Mouse (Mus musculus) midbrain, postnatal 0 days (tissue): ENCODE measurements around the gene Rnf167. TPM values are rescaled to one million over a fixed set of nuclear protein-coding genes. Genes with fewer than 3 reads are reported as not detected.

Experiments used
- ATAC-seq: fragments of 200-750 bp; cut with Nextera tagmentation; 2 replicates; pipeline ENCODE4 v1.8.0; 2017; ENCODE audit warnings: moderate number of reproducible peaks, mild to moderate bottlenecking, moderate TSS enrichment, moderate library complexity; ENCODE audit not compliant: low FRiP score
- DNase-seq: peaks from one replicate; pipeline ENCODE4 v3.0.0-alpha.2; 2015; ENCODE audit warnings: low spot score
- H3K27ac ChIP-seq: fragments of 300-500 bp; sonication (generic); 2 replicates; pipeline ENCODE4 v1.5.1; 2014; ENCODE audit warnings: low read depth, mild to moderate bottlenecking, low read length, mixed read lengths
- H3K27me3 ChIP-seq: fragments of 300-500 bp; sonication (generic); 2 replicates; pipeline ENCODE4 v1.6.1; 2014; ENCODE audit warnings: low read length, control low read depth, mixed read lengths; ENCODE audit not compliant: insufficient read depth
- H3K36me3 ChIP-seq: fragments of 300-500 bp; sonication (generic); 2 replicates; pipeline ENCODE4 v1.6.1; 2014; ENCODE audit warnings: low read length, control low read depth, mixed read lengths; ENCODE audit not compliant: insufficient read depth
- H3K4me1 ChIP-seq: fragments of 300-500 bp; sonication (generic); 2 replicates; pipeline ENCODE4 v1.6.1; 2014; ENCODE audit warnings: mild to moderate bottlenecking, control low read depth, antibody characterized with exemption, low read length, mixed read lengths; ENCODE audit not compliant: insufficient read depth
- H3K4me2 ChIP-seq: fragments of 300-500 bp; sonication (generic); 2 replicates; pipeline ENCODE4 v1.6.1; 2014; ENCODE audit warnings: low read depth, mild to moderate bottlenecking, low read length, mixed read lengths; ENCODE audit not compliant: poor library complexity, severe bottlenecking
- H3K4me3 ChIP-seq: fragments of 300-500 bp; sonication (generic); 2 replicates; pipeline ENCODE4 v1.5.1; 2014; ENCODE audit warnings: low read depth, mild to moderate bottlenecking, low read length, moderate library complexity
- H3K9ac ChIP-seq: fragments of 300-500 bp; sonication (generic); replicated peaks from 2 replicates; pipeline ENCODE4 v1.6.1; 2014; ENCODE audit warnings: mild to moderate bottlenecking, low read length, moderate library complexity, mixed read lengths; ENCODE audit not compliant: poor library complexity, severe bottlenecking
- H3K9me3 ChIP-seq: fragments of 300-500 bp; sonication (generic); 2 replicates; pipeline ENCODE4 v1.6.1; 2016; ENCODE audit warnings: low read length, control low read depth
- CTCF ChIP-seq: IDR thresholded peaks from 2 replicates; pipeline ENCODE4 v1.5.1; 2016; ENCODE audit warnings: antibody characterized with exemption, mild to moderate bottlenecking
- WGBS: fragments of 180-500 bp; shearing (Covaris S2); extraction: QIAGEN DNeasy Blood & Tissue Kit; methylation state at CpG from one replicate; pipeline ENCODE4 v1.1.7; 2014; 5-methylcytosine and 5-hydroxymethylcytosine counted together
- polyA plus RNA-seq: library from polyadenylated mRNA; unstranded; fragments of >200 nt; fragmentation: Nextera tagmentation; extraction: Ambion mirVana; gene quantifications from 2 replicates; pipeline ENCODE4 v1.2.1, GENCODE M21; 2015
- total RNA-seq: library from RNA; depleted of rRNA; stranded (reverse); fragments of >200 nt; gene quantifications from 2 replicates; pipeline ENCODE4 v1.2.3, GENCODE M21; 2014

Gene Rnf167
- total and polyA plus RNA-seq, 2 experiments from 2014 or later = 74.4 to 97.2 TPM

GRCm38 (mm10) chr11:70647716-70648420, 833 bp downstream of the Rnf167 start:
- no peak for TF ChIP-seq CTCF
- Histone ChIP-seq H3K4me2 (peak overlapping the region; percentile 100), H3K4me1 (peaks cover 12% of the 10 kb centered on the region), H3K27ac (peak overlapping the region; percentile 90), H3K9ac (peak overlapping the region; percentile 83), H3K9me3 (no peaks in the 10 kb centered on the region), H3K36me3 (peaks cover 39% of the 10 kb centered on the region), H3K4me3 (peak overlapping the region; percentile 79), H3K27me3 (no peaks in the 10 kb centered on the region)
- DNase-seq = no peak
- 4% methylated on average over 28 of the region's 28 CpGs for WGBS
- no peak for ATAC-seq

GRCm38 (mm10) chr11:70648512-70648911, 1.5 kb downstream of the Rnf167 start:
- H3K4me3 ChIP-seq = no peak overlapping the region
- peaks cover 39% of the 10 kb centered on the region for H3K36me3 ChIP-seq
- no peaks in the 10 kb centered on the region for H3K27me3 ChIP-seq
- no peak for TF ChIP-seq CTCF
- 90% methylated on average over 4 of the region's 4 CpGs for WGBS
- no peaks in the 10 kb centered on the region for H3K9me3 ChIP-seq
- no peak overlapping the region; the same call in 1 of the 2 replicates for H3K9ac ChIP-seq
- DNase-seq = no peak
- peaks cover 13% of the 10 kb centered on the region for H3K4me1 ChIP-seq
- H3K27ac ChIP-seq = no peak overlapping the region
- peak overlapping the region; percentile 100; the same call in 1 of the 2 replicates for H3K4me2 ChIP-seq
- no peak for ATAC-seq

GRCm38 (mm10) chr11:70649185-70649734, 2.2 kb downstream of the Rnf167 start:
- Histone ChIP-seq H3K4me3 (no peak overlapping the region), H3K27ac (no peak overlapping the region), H3K27me3 (no peaks in the 10 kb centered on the region), H3K9ac (no peak overlapping the region), H3K4me1 (peaks cover 13% of the 10 kb centered on the region), H3K36me3 (peaks cover 38% of the 10 kb centered on the region), H3K4me2 (no peak overlapping the region), H3K9me3 (no peaks in the 10 kb centered on the region)
- TF ChIP-seq CTCF = no peak
- 87% methylated on average over 8 of the region's 8 CpGs for WGBS
- ATAC-seq = no peak
- no peak for DNase-seq

GRCm38 (mm10) chr11:70650322-70651175, 3.5 kb downstream of the Rnf167 start:
- H3K4me3 ChIP-seq = no peak overlapping the region
- no peak overlapping the region for H3K4me2 ChIP-seq
- no peak for ATAC-seq
- H3K36me3 ChIP-seq = peaks cover 27% of the 10 kb centered on the region
- no peak for DNase-seq
- no peak for TF ChIP-seq CTCF
- no peak overlapping the region for H3K27ac ChIP-seq
- H3K9me3 ChIP-seq = no peaks in the 10 kb centered on the region
- no peak overlapping the region for H3K9ac ChIP-seq
- H3K4me1 ChIP-seq = peaks cover 13% of the 10 kb centered on the region
- WGBS = 80% methylated on average over 12 of the region's 12 CpGs
- no peaks in the 10 kb centered on the region for H3K27me3 ChIP-seq

- peaks cover 10% of the 10 kb centered on the region for H3K4me1 ChIP-seq
- no peak overlapping the region for H3K9ac ChIP-seq
- WGBS = 80% methylated on average over 2 of the region's 2 CpGs
- no peak for TF ChIP-seq CTCF
- no peak overlapping the region for H3K4me2 ChIP-seq
- no peaks in the 10 kb centered on the region for H3K27me3 ChIP-seq
- no peaks in the 10 kb centered on the region for H3K9me3 ChIP-seq
- H3K27ac ChIP-seq = no peak overlapping the region
- no peak overlapping the region for H3K4me3 ChIP-seq
- no peak for ATAC-seq
- no peak for DNase-seq
- peaks cover 27% of the 10 kb centered on the region for H3K36me3 ChIP-seq
Measured at GRCm38 (mm10) chr11:70651391-70651790, 4.4 kb downstream of the Rnf167 start.
